Mouse (Mus musculus): ENCODE measurements at regions not wholly inside any gene's neighbourhood (a gene's known extent, or its start where the extent isn't known, plus 50 kb on each side); places are given as distances from the start of the nearest gene placed in this dataset.

- no peak for TF ChIP-seq CTCF (IDR thresholded peaks at IDR 0.05; ENCODE audit: insufficient read depth, low read depth, low read length)
- no peak for TF ChIP-seq POLR2A (IDR thresholded peaks at IDR 0.05; ENCODE audit: insufficient read depth, low read depth, low read length)
Measured at GRCm38 (mm10) chr13:48102156-48102555, 158.9 kb upstream of the Id4 start.

Measured in olfactory bulb, adult 2 months (tissue).